Mouse (Mus musculus): ENCODE data around the gene Bst1. TPM values are rescaled to one million over a fixed set of nuclear protein-coding genes. Genes with fewer than 3 reads are reported as not detected.

Bst1 gene
- total RNA-seq, 2 experiments from 2014 or later, result 0.25 TPM; not detected in 1

DNA sequence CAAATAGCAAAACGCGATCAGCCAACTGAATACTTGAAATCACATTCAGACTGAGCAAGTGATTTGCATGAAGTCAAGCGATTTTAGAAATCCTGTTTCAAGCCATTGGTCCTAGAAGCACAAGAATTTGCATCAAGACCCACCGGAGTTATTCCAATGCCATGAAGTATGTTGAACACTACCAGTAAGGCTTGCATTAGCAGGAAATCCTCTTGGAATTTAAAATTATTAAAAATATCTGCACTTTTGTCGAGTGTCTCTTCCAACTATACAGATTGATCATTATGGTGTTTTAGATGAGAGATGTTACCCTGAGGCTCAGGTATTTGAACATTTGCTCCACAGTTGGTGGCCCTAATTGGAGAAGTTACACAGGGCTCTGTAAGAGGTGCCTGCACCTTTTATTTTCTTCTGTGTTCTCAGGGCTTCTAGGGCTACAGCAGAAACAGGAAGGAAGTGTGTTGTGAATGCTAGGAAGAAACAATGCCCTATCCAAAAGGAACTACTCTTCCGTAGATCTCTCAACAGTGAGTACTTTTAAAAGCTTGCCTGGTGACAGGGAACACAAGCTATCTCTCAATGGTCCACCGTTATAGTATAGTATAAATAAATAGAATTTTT lies 35.3 kb downstream of the Bst1 start:
- DNase-seq (ENCODE audit: low spot score in 2 of 2), result no peak

DNA sequence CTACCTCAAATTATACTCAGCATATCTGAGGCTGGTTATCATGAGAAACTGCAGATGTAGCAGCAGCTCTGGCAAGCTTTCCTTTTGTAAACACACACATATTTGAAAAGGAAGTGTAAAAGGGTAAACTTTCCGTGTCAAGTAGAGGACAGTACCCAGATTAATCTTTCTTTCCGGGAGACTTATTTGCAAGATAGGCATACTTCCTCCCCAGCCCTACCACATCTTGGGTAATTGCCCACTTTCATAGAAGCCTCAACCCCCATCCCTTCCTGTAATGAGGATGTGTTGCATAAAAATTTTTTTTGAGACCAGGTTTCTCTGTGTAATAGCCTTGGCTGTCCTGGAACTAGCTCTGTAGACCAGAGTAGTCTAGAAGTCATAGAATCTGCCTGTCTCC lies 37.1 kb downstream of the Bst1 start:
- DNase-seq (ENCODE audit: low spot score in 2 of 2), result no peak

DNA sequence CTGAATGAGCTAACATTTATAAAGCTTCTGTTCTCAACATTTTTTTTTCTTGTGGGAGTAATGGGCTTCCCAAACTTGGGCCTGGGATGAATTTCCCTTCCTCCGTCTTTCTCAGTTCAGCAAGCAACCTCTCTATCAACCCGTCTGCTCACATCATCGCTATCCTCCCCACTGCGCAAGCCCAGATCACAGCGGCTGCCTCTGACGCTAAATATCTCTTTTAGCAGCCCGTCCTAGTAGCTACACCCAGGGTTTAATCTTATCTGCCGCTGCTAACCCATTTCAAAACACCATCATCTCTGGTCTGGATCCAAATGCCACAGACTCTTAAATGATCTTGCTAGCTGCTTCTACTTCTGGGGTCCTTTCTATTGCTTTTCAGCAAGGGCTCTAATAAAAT lies 41.0 kb downstream of the Bst1 start:
- no peak for DNase-seq (ENCODE audit: low spot score in 2 of 2)

DNA sequence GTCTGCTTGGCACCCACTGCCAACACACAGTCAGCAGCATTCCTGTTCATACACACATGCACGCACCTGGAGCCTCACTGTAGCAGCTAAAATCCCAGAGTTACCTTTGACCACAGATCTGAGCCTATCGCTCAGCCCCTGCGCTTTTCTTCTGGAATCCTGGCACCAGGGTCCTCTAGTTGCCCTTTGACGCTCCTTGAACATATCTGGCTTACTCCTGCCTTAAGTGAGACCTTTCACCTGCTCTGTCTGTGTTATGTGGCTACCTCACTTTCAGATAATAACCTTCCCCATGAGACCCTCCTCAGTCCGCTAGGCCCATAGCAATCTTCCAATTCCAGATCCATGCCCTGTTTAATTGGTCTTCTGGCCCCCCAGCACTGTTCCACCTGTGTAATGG lies 41.4 kb downstream of the Bst1 start:
- DNase-seq (ENCODE audit: low spot score in 2 of 2), result no peak

DNA sequence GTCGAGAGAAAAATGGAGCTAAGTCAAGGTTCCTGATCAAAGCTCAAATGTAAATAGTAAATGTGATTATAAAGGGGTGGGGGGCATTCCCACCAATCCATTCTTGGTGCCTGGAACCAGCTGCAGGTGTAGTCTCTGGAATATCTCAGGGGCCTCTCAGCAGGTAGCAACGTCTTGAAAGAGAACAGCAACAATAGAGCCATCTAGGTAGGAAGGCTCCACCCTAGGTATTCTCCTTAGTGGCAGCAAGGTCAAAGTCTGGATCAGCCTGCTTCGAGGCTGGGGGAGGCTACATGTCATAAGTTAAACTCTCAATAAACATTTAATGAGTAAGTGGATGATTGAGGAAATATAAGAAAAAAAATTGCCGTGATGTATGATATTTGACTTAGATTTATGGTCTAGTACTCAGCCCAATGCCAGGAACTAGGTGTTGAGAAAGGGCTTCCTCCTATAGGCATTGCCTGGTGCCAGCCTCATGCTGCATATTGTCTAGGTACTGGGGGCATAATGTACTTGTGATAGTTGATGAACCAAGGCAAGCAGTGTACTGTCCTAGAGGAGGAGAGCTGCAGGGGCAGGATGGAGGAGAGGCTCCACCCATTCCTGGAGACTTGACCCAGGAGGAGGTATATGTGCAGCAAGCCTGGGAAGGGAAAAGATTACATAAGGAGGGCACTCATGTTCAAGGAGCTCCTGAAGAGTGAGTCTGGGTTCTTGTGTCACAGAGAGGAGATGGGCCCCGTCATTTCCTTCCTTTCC lies 42.2 kb downstream of the Bst1 start:
- no peak for DNase-seq (ENCODE audit: low spot score in 2 of 2)

DNA sequence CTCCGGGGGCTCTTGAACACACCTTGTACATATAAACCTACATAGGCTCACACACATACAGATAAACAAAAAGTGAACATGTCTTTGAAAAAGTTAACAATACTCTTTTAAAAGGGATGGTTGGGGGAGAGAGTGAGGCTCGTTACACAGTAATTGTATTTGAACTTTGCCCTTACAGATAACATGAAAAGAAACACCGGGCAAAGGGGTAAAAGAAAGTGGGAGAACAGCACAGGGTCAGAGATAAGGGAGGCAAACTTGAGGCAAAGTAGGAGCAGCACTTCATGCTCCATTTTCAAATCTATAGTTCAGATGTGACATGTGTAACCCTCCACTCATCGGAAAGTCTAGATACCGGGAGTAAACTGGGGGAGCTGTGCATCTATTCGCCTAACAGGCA lies 45.0 kb downstream of the Bst1 start:
- DNase-seq (ENCODE audit: low spot score in 2 of 2), result no peak

DNA sequence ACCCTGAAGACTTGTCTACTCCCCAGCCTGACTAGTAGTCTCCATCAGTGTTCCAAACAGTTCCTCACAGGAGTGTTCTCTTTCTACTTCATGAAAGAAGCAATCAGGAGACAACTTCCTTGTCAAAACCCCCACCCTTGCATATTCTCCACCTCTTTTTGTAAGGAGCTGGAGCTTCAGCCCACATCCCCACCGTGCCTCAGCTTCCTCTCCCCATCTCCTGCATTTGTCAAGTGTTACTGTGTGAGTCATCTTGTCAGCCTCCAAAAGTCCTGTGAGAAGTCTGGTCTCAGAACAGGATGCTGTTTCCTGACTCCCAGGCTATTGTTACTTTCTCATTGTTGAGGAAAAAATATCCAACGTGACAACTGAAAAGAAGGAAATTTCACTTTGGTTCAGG lies 46.6 kb downstream of the Bst1 start:
- DNase-seq (ENCODE audit: low spot score in 2 of 2), result no peak

DNA sequence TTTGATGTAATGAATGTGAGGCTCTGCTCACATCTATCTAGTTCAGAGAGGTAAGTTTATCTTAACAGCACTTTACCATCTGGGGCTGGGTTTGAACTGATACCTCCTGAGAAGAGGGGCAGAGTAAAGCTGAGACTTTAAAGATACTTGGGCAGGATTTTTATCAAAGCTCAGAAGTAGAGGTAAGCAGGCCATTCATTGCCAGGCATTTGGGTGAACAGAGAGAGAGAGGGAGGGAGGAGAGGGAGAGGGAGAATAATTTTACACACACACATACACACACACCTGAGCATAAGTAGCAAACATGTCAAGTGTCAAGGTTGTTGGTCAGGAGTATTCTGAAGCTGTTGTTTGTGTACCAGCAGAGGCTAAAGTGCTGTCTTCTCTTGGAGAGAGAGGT lies 49.6 kb downstream of the Bst1 start, which contains the start of gene Cd38:
Gene Cd38 (plus strand): TSS at position 301 of the 400 bp plus-strand sequence.
- no peak for DNase-seq (ENCODE audit: low spot score in 2 of 2)

DNA sequence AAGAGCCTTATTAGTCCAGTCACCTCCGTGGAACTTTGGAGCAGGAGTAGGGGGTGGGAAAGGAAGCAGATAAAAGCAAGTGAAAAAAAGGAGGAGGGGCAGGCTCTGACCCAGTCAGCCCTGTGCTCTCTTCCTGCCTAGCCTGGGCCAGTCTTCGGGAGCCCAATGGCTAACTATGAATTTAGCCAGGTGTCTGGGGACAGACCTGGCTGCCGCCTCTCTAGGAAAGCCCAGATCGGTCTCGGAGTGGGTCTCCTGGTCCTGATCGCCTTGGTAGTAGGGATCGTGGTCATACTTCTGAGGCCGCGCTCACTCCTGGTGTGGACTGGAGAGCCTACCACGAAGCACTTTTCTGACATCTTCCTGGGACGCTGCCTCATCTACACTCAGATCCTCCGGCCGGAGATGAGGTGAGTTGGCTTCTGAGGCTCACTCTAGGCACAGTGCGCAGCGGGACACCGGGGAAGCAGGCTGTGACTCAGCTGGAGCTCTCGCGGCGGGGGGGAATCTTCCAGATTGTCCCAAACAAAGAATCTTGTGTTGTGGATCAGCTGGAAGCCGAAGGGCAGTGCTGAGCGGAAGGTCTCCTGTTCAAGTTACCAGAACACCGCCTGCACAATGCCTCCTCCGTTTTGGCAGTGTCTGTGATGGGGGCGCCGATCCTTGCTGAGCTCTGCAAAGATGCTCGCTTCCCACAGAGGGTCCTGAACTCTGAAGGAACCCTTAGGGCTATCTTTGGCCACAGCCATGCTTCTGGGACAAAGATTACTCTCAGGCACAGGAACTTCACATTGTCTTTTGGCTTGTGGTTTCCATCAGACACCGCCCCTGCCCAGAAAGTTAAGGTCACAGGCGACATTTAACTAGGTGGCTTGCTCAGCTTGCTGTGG lies 50.3 kb downstream of the Bst1 start:
- DNase-seq (ENCODE audit: low spot score in 2 of 2), result peak in 1 of 2 experiments; percentile 19

DNA sequence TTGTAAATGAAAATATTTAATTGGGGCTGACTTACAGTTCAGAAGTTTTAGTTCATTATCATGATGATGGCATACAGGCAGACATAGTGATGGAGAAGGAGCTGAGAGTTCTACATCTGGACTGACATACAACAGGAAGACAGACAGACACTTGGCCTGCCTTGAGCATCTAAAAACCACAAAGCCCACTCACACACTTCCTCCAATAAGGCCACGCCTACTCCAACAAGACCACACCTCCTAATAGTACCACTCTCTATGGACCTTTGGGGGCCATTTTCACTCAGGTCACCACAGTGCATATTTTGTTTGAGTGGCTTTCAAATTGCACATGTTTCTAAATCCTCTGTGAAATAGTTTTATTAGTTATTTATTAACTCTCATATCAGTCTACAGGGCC lies 53.2 kb downstream of the Bst1 start:
- no peak for DNase-seq (ENCODE audit: low spot score in 2 of 2)

DNA sequence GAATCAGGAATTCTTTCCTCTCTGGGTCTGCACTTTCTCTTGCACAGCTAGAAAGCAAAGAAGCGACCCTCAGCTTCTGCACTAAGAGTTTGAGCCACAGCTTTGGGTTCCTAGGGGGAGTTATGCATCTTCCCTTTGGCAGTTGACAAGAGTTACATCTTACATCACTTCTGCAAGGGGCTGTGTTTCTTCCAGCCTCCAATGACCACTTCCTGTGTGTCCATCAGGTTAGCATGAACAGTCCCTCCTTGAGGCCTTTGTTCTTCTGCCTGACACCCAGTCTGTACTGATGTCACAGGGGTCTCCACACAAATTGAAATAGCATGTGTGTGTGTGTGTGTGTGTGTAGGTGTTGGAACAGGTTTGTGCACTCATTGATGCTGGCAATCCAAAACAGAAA lies 54.0 kb downstream of the Bst1 start:
- no peak for DNase-seq (ENCODE audit: low spot score in 2 of 2)

DNA sequence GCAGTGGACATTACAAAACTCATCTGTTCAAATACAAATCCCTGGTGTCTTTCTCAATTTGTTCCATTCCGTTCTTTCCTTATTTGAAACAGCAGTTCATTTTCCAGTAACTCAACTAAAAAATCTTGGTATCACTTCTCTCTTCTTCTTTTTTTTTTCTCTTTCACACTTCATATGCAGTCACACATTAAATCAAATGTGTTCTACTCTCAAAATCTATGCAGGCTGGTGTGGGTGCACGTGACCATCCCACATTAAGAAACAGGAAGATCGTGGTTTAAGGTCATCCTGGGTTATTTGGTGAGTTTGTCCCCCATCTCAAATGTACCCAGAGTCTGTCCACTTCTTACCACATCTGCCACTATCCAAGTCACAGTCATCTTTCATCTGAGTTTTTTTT lies 63.3 kb downstream of the Bst1 start:
- DNase-seq (ENCODE audit: low spot score in 2 of 2), result no peak

DNA sequence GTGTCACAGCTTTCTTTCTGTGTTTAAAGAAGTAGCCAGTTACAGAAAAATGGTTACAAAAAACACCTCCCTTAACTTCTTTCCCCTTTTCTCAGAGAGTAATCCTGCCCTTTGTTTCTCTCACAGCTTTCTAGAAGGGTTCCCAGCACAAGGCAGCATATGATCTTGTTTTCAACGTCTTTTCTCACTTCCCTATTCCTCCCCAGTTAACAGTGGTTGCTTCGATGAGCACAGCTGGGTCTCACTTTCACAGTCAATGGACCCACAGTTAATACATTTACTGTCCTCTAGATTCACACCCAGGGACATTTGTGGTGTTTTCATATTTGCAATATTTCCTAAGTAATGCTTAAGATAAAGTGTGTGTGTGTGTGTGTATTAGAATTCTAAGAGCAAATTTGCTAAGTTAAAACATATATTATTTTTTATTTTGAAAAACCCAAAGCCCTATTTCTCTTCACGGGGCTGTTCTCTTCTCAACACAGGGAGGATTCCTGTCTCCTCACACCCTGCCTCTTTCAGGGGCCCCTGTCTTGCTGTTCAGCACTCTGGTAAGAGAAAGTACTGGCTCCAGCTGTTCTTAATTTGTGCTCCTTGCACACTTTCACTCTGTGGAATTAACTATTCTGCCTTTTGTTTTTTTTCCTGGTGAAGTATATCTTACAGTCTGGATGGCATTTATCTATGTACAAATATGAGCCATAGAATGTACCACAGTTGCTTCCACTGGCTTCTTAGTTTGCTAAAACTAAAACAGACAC lies 66.6 kb downstream of the Bst1 start:
- DNase-seq (ENCODE audit: low spot score in 2 of 2), result no peak

DNA sequence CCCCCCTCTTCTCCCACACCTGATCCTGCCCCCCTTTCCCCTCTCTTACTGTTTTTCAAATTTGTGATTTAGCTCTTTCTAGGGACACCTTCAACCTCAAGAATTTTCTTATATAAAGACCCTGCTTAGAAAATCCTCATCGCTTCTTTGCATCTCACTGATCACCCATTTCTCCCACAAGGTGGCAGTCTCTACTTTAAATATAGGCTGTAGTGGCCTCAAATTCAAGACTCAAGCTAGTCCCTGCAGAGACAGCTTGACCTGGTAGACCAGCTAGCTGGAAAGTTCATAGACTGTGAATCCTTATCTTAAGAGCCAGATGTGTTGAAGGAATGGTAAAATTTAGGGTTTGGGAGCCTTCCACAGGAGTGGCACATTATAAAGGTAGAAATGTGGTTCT lies 73.7 kb downstream of the Bst1 start:
- peak in 1 of 2 experiments; percentile 74 for DNase-seq (ENCODE audit: low spot score in 2 of 2)

Other genes with a start within 250 kb of the Bst1 start
- gene Cc2d2a, start 156.5 kb upstream of the Bst1 start, total RNA-seq (2021), result 10 to 100 TPM; 18.7 to 19.0 TPM
- 10 to 100 TPM; 89.3 to 91.2 TPM for gene Fbxl5, start 2.8 kb downstream of the Bst1 start, total RNA-seq (2021)
- gene Cd38, start 49.7 kb downstream of the Bst1 start, total RNA-seq (2021), result 1 to 10 TPM; 4.9 to 5.0 TPM
- 10 to 100 TPM; 10.7 to 14.8 TPM for gene Gm7879, start 94.3 kb downstream of the Bst1 start, total RNA-seq (2021)
- under 1 TPM in 1 of 2 experiments, not detected in 1; 0.27 TPM for gene Fgfbp1, start 162.9 kb downstream of the Bst1 start, total RNA-seq (2021)

All from layer of hippocampus, adult 18-20 months (tissue).